Mouse (Mus musculus) erythroid progenitor cell, adult 5-6 weeks (primary cell): ENCODE data around the gene Gm10401. TPM values are rescaled to one million over a fixed set of nuclear protein-coding genes. Genes with fewer than 3 reads are reported as not detected.

ENCODE experiments used
- ATAC-seq: replicated peaks from 2 replicates; pipeline ENCODE4 v1.8.0; 2016; ENCODE audit warnings: moderate number of reproducible peaks, mild to moderate bottlenecking, moderate TSS enrichment, inconsistent platforms; ENCODE audit not compliant: poor library complexity, low FRiP score, severe bottlenecking
- total RNA-seq, 2 experiments: library from RNA; stranded (forward) in 1 of 2; stranded (reverse) in 1 of 2; fragments of 150-400 nt in 1 of 2; fragments of 186-747, 209-891 nt in 1 of 2; gene quantifications; 2 replicates each; pipeline versions ENCODE4 v1.2.3 to v1.2.4; 2015 to 2017; ENCODE audit warnings: low replicate concordance in 2 of 2

The Gm10401 gene
- total RNA-seq (2015; ENCODE audit: low replicate concordance) (not detected in 2 replicates), total RNA-seq (2017; ENCODE audit: low replicate concordance) (1.2 and 5.8 TPM in 2 replicates)

- no peak for ATAC-seq
Observed at GRCm38 (mm10) chr5:115098195-115098594, at the start of gene Gm10401. Gene Gm10401, minus strand, starts transcription at chr5:115098295.

GRCm38 (mm10) chr5:115147388-115147787 is 49.3 kb upstream of the Gm10401 start:
- no peak for ATAC-seq

- ATAC-seq = no peak
Observed at GRCm38 (mm10) chr5:115146747-115147130, 48.6 kb upstream of the Gm10401 start.

GRCm38 (mm10) chr5:115145976-115146746 is 48.1 kb upstream of the Gm10401 start:
- no peak for ATAC-seq

- no peak for ATAC-seq
Observed at GRCm38 (mm10) chr5:115145253-115145968, 47.3 kb upstream of the Gm10401 start.

GRCm38 (mm10) chr5:115144471-115144870 is 46.4 kb upstream of the Gm10401 start:
- no peak for ATAC-seq

- ATAC-seq = no peak
Observed at GRCm38 (mm10) chr5:115143552-115143951, 45.5 kb upstream of the Gm10401 start.

- no peak for ATAC-seq
Observed at GRCm38 (mm10) chr5:115142166-115142697, 44.1 kb upstream of the Gm10401 start.

- ATAC-seq = no peak
Observed at GRCm38 (mm10) chr5:115140726-115141125, 42.6 kb upstream of the Gm10401 start.

GRCm38 (mm10) chr5:115139124-115139523 is 41.0 kb upstream of the Gm10401 start:
- no peak for ATAC-seq

GRCm38 (mm10) chr5:115134234-115135165 is 36.4 kb upstream of the Gm10401 start, which contains the start of gene Unc119b:
Gene Unc119b, minus strand, starts transcription at chr5:115134975.
- ATAC-seq = peak; percentile 98

GRCm38 (mm10) chr5:115133358-115134066 is 35.4 kb upstream of the Gm10401 start:
- ATAC-seq = no peak

- ATAC-seq = no peak
Observed at GRCm38 (mm10) chr5:115132465-115132864, 34.4 kb upstream of the Gm10401 start.

- no peak for ATAC-seq
Observed at GRCm38 (mm10) chr5:115129328-115129727, 31.2 kb upstream of the Gm10401 start.

GRCm38 (mm10) chr5:115127421-115128179 is 29.5 kb upstream of the Gm10401 start:
- no peak for ATAC-seq

- no peak for ATAC-seq
Observed at GRCm38 (mm10) chr5:115126578-115127312, 28.6 kb upstream of the Gm10401 start.

- peak; percentile 89 for ATAC-seq
Observed at GRCm38 (mm10) chr5:115125211-115125871, 27.2 kb upstream of the Gm10401 start.
